Mouse (Mus musculus) testis, adult 2 months (tissue): ENCODE results near the gene Rspo1. TPM values are rescaled to one million over a fixed set of nuclear protein-coding genes. Genes with fewer than 3 reads are reported as not detected.

Experiments
- H3K27ac ChIP-seq: fragments of 200-500 bp; 2 replicates; pipeline ENCODE4 v1.5.1; 2012; ENCODE audit warnings: low read depth, low read length; ENCODE audit not compliant: control insufficient read depth, insufficient read depth
- H3K27me3 ChIP-seq: fragments of 200-500 bp; 2 replicates; pipeline ENCODE4 v1.6.1; 2012; ENCODE audit warnings: mild to moderate bottlenecking, low read length, moderate library complexity; ENCODE audit not compliant: control insufficient read depth, insufficient read depth
- H3K36me3 ChIP-seq: fragments of 200-500 bp; 2 replicates; pipeline ENCODE4 v1.6.1; 2012; ENCODE audit warnings: mild to moderate bottlenecking, low read length; ENCODE audit not compliant: control insufficient read depth, insufficient read depth
- H3K4me1 ChIP-seq: fragments of 200-500 bp; 2 replicates; pipeline ENCODE4 v1.6.1; 2012; ENCODE audit warnings: low read length; ENCODE audit not compliant: control insufficient read depth, insufficient read depth
- H3K4me3 ChIP-seq: fragments of 200-500 bp; 2 replicates; pipeline ENCODE4 v1.5.1; 2012; ENCODE audit warnings: low read depth, mild to moderate bottlenecking, low read length, moderate library complexity, mixed read lengths; ENCODE audit not compliant: control insufficient read depth
- CTCF ChIP-seq: fragments of 200-500 bp; IDR thresholded peaks from 2 replicates; pipeline ENCODE4 v1.5.1; 2012; ENCODE audit warnings: low read depth, mild to moderate bottlenecking, inconsistent platforms, low read length, moderate library complexity; ENCODE audit not compliant: control insufficient read depth, insufficient read depth, insufficient replicate concordance
- POLR2A ChIP-seq: fragments of 200-500 bp; IDR thresholded peaks from 2 replicates; pipeline ENCODE4 v1.6.1; 2012; ENCODE audit warnings: low read depth, mild to moderate bottlenecking, inconsistent platforms, low read length, moderate library complexity; ENCODE audit not compliant: control insufficient read depth
- polyA plus RNA-seq: library from polyadenylated mRNA; depleted of rRNA; stranded (reverse); fragments of >200 nt; gene quantifications from 2 replicates; pipeline ENCODE4 v1.2.3, GENCODE M21; 2012

Rspo1 gene
- polyA plus RNA-seq, 1 experiment: 1.7 TPM

- no peak for TF ChIP-seq POLR2A
- TF ChIP-seq CTCF: no peak
- H3K36me3 ChIP-seq: no peaks in the 10 kb centered on the region
- H3K4me1 ChIP-seq: no peaks in the 10 kb centered on the region
- no peaks in the 10 kb centered on the region for H3K27me3 ChIP-seq
- no peak overlapping the region for H3K4me3 ChIP-seq
- H3K27ac ChIP-seq: no peak overlapping the region
Observed at GRCm38 (mm10) chr4:125007460-125007859, 21.2 kb downstream of the Rspo1 start.

- Histone ChIP-seq H3K27ac (no peak overlapping the region), H3K36me3 (no peaks in the 10 kb centered on the region), H3K4me3 (no peak overlapping the region), H3K4me1 (no peaks in the 10 kb centered on the region), H3K27me3 (no peaks in the 10 kb centered on the region)
- no peak for TF ChIP-seq POLR2A
- no peak for TF ChIP-seq CTCF
Observed at GRCm38 (mm10) chr4:125008220-125008619, 22.0 kb downstream of the Rspo1 start.

GRCm38 (mm10) chr4:125008712-125009111 is 22.5 kb downstream of the Rspo1 start:
- Histone ChIP-seq H3K27ac (no peak overlapping the region), H3K4me3 (no peak overlapping the region), H3K4me1 (no peaks in the 10 kb centered on the region), H3K27me3 (no peaks in the 10 kb centered on the region), H3K36me3 (no peaks in the 10 kb centered on the region)
- TF ChIP-seq POLR2A (no peak), CTCF (no peak)

GRCm38 (mm10) chr4:125015806-125016635 is 29.8 kb downstream of the Rspo1 start, which contains the start of gene Gnl2:
Gene Gnl2, plus strand, starts transcription at chr4:125016585.
- Histone ChIP-seq H3K4me1 (peaks cover 2% of the 10 kb centered on the region), H3K4me3 (no peak within 1 kb of the TSS), H3K27me3 (no peaks in the 10 kb centered on the region), H3K36me3 (no peaks in the 10 kb centered on the region), H3K27ac (peak within 1 kb of the TSS; percentile 43)
- TF ChIP-seq CTCF: no peak
- TF ChIP-seq POLR2A: no peak

GRCm38 (mm10) chr4:125017431-125017830 is 31.2 kb downstream of the Rspo1 start:
- Histone ChIP-seq H3K4me3 (no peak overlapping the region), H3K4me1 (peaks cover 2% of the 10 kb centered on the region), H3K27ac (peak overlapping the region; percentile 43), H3K36me3 (no peaks in the 10 kb centered on the region), H3K27me3 (no peaks in the 10 kb centered on the region)
- no peak for TF ChIP-seq CTCF
- TF ChIP-seq POLR2A: peak; percentile 24; the same call in 1 of the 2 replicates

GRCm38 (mm10) chr4:125020780-125021538 is 34.7 kb downstream of the Rspo1 start:
- H3K4me1 ChIP-seq: peaks cover 2% of the 10 kb centered on the region
- TF ChIP-seq POLR2A: no peak
- TF ChIP-seq CTCF: peak; percentile 17; the same call in 1 of the 2 replicates

More at GRCm38 (mm10) chr4:125020780-125021538, 34.7 kb downstream of the Rspo1 start:
- Histone ChIP-seq H3K27me3 (no peaks in the 10 kb centered on the region), H3K4me3 (no peak overlapping the region), H3K27ac (no peak overlapping the region), H3K36me3 (no peaks in the 10 kb centered on the region)
